Mouse (Mus musculus) thymus, postnatal 4 days (tissue): ENCODE results near the gene Galnt2.

Experiments
- DNase-seq: peaks from one replicate; pipeline ENCODE4 v3.0.0; 2021

Gene Galnt2

GRCm38 (mm10) chr8:124295357-124295756 is 64.2 kb downstream of the Galnt2 start:
- no peak for DNase-seq

- no peak for DNase-seq
Observed at GRCm38 (mm10) chr8:124301512-124301911, 70.3 kb downstream of the Galnt2 start.

- DNase-seq = no peak
Observed at GRCm38 (mm10) chr8:124301935-124302555, 70.9 kb downstream of the Galnt2 start.

- no peak for DNase-seq
Observed at GRCm38 (mm10) chr8:124303211-124303902, 72.2 kb downstream of the Galnt2 start.

- DNase-seq = no peak
Observed at GRCm38 (mm10) chr8:124304141-124304540, 73.0 kb downstream of the Galnt2 start.

- no peak for DNase-seq
Observed at GRCm38 (mm10) chr8:124306574-124306973, 75.4 kb downstream of the Galnt2 start.

GRCm38 (mm10) chr8:124307700-124308099 is 76.5 kb downstream of the Galnt2 start:
- no peak for DNase-seq

GRCm38 (mm10) chr8:124310509-124310908 is 79.3 kb downstream of the Galnt2 start:
- DNase-seq = no peak

GRCm38 (mm10) chr8:124311111-124311510 is 79.9 kb downstream of the Galnt2 start:
- DNase-seq = no peak

- DNase-seq = no peak
Observed at GRCm38 (mm10) chr8:124311723-124312122, 80.5 kb downstream of the Galnt2 start.

- no peak for DNase-seq
Observed at GRCm38 (mm10) chr8:124312228-124312627, 81.0 kb downstream of the Galnt2 start.

- DNase-seq = peak; percentile 82
Observed at GRCm38 (mm10) chr8:124314803-124315202, 83.6 kb downstream of the Galnt2 start.

GRCm38 (mm10) chr8:124316466-124317136 is 85.4 kb downstream of the Galnt2 start:
- DNase-seq = no peak

GRCm38 (mm10) chr8:124317191-124317682 is 86.0 kb downstream of the Galnt2 start:
- DNase-seq = peak; percentile 40

GRCm38 (mm10) chr8:124317821-124318220 is 86.6 kb downstream of the Galnt2 start:
- peak; percentile 72 for DNase-seq

GRCm38 (mm10) chr8:124318612-124319315 is 87.6 kb downstream of the Galnt2 start:
- DNase-seq = no peak

- DNase-seq = no peak
Observed at GRCm38 (mm10) chr8:124319316-124319652, 88.1 kb downstream of the Galnt2 start.

- DNase-seq = no peak
Observed at GRCm38 (mm10) chr8:124321227-124321840, 90.1 kb downstream of the Galnt2 start.

- no peak for DNase-seq
Observed at GRCm38 (mm10) chr8:124323356-124323755, 92.2 kb downstream of the Galnt2 start.

- no peak for DNase-seq
Observed at GRCm38 (mm10) chr8:124328259-124328658, 97.1 kb downstream of the Galnt2 start.

GRCm38 (mm10) chr8:124329690-124330089 is 98.5 kb downstream of the Galnt2 start:
- no peak for DNase-seq

- DNase-seq = no peak
Observed at GRCm38 (mm10) chr8:124330433-124330832, 99.2 kb downstream of the Galnt2 start.

GRCm38 (mm10) chr8:124331094-124331493 is 99.9 kb downstream of the Galnt2 start:
- no peak for DNase-seq
